Mouse (Mus musculus) testis, adult 2 months (tissue): ENCODE measurements around the gene Tjp1.

Experiments used
- CTCF ChIP-seq: fragments of 200-500 bp; IDR thresholded peaks from 2 replicates; pipeline ENCODE4 v1.5.1; 2012; ENCODE audit warnings: low read depth, mild to moderate bottlenecking, inconsistent platforms, low read length, moderate library complexity; ENCODE audit not compliant: control insufficient read depth, insufficient read depth, insufficient replicate concordance
- POLR2A ChIP-seq: fragments of 200-500 bp; IDR thresholded peaks from 2 replicates; pipeline ENCODE4 v1.6.1; 2012; ENCODE audit warnings: low read depth, mild to moderate bottlenecking, inconsistent platforms, low read length, moderate library complexity; ENCODE audit not compliant: control insufficient read depth

- TF ChIP-seq CTCF: no peak
- no peak for TF ChIP-seq POLR2A
Observed at GRCm38 (mm10) chr7:65430401-65430800, 97.2 kb downstream of the Tjp1 start.
